Mouse (Mus musculus) neutrophil, adult 83 days (primary cell): ENCODE results near the gene Ppih. TPM values are rescaled to one million over a fixed set of nuclear protein-coding genes. Genes with fewer than 3 reads are reported as not detected.

Experiments
- total RNA-seq, 2 experiments: library from RNA; stranded (reverse); gene quantifications; one replicate each; pipeline ENCODE4 v1.2.4; 2023

Gene Ppih
- total RNA-seq: 10 to 100 TPM; 18.9 to 23.9 TPM

DNA sequence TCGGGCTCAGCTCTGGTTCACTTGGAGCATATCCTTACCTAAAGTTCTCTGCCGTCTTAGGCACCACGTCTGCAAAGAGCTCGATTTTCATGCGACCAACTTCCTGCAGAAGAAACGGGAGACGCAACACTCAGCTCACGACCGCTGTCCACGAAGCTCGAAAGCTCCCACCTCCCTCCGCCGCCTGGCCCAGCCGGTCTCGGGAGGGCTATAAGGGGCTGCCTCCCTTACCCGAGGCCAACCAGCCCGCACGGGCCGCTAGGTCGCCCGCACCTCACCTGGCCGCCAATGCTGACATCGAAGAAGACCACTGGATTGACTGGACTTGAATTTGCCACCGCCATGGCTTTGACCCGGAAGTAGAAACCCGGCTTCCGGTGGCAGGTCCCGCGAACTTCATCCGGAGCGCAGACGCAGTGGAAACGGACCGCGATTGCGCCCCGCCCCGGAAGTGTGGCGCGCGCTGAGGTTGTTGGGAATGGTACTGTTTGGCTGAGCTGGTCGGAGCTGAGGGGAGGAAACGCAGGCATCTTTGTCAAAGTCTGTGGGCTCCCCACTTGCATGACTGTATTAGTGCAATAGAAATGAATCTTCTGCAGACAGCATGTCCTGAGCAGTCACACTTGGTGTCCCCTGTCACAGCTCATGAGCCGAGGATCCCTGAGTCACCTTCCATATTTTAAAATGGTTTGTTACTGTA lies at the start of gene Ppih:
TSS of gene Ppih (minus strand) at position 416 of the 700 bp plus-strand sequence.

DNA sequence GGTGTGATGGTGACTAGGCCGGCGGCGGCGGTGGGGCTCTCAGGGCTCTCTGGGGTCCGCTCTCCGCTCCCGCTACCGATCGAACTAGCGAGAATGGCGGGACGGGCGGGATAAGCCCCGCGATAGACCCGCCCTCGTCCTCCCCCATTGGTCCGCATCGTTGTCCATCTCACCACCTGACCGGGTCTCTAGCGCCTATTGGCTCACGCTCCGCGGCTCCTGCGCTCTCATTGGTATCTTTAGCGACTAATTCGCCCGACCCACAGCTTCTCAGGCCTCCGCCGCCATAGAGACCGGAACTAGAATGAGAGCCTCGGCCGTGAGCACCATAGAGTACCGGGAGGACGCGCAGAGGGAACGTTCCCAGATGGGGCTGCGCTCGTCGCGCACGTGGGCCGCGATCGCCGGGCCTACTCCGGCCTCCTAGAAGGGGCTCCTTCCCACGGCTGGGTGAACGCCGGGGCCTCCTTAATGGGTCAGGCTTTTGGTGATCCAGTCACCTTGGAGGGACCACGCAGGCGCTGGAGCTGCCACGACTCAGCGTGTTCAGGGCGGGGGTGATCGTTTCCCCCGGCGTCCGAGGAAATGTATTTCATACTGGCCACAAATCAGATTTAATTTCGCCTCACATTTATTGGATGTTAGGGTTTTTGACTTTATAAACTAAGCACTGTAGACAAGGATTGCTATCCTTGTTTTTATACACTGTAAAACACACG lies 25.8 kb downstream of the Ppih start, which contains the start of gene Ybx1:
TSS of gene Ybx1 (minus strand) at position 190 of the 719 bp plus-strand sequence.

DNA sequence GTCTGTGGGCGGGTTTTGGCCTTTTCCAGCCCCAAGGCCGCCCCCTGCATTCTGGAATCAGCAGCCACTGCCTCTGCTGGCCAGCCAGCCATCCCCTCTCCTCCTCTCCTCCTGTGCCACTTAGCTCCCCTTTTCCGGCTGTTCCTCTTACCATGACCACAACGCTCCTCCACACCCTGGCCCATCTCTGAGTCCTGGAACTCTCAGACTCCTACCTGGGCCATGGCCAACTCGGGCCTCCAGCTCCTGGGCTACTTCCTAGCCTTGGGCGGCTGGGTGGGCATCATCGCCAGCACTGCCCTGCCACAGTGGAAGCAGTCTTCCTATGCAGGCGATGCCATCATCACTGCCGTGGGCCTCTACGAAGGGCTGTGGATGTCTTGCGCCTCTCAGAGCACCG lies 65.0 kb downstream of the Ppih start, which contains the start of gene Cldn19:
TSS of gene Cldn19 (plus strand) at position 64 of the 400 bp plus-strand sequence.

Other genes with a start within 250 kb of the Ppih start
- 10 to 100 TPM; 16.5 to 24.6 TPM for gene Slc2a1, start 211.8 kb downstream of the Ppih start, total RNA-seq
- 1 to 10 TPM; 4.3 to 6.2 TPM for gene Zfp691, start 146.4 kb downstream of the Ppih start, total RNA-seq
- 10 to 100 TPM; 37.8 to 65.9 TPM for gene Ermap, start 130.5 kb downstream of the Ppih start, total RNA-seq
- 10 to 100 TPM; 11.6 to 17.7 TPM for gene Svbp, start 125.2 kb downstream of the Ppih start, total RNA-seq
- gene Tmem269, start 102.3 kb downstream of the Ppih start, total RNA-seq: not detected
- 1 to 10 TPM; 4.4 to 4.9 TPM for gene AU022252, start 87.8 kb downstream of the Ppih start, total RNA-seq
- 1 to 10 TPM; 3.4 to 4.8 TPM for gene P3h1, start 87.6 kb downstream of the Ppih start, total RNA-seq
- not detected for gene Cldn19, start 65.1 kb downstream of the Ppih start, total RNA-seq
- gene Ybx1, start 25.9 kb downstream of the Ppih start, total RNA-seq: 100 to 1,000 TPM; 321 to 325 TPM
- not detected for gene Ccdc30, start 95.0 kb upstream of the Ppih start, total RNA-seq
- 1 to 10 TPM; 1.7 to 1.8 TPM for gene Ppcs, start 101.9 kb upstream of the Ppih start, total RNA-seq
- gene Zmynd12, start 102.3 kb upstream of the Ppih start, total RNA-seq: not detected
- gene Rimkla, start 172.1 kb upstream of the Ppih start, total RNA-seq: not detected
- 10 to 100 TPM; 24.4 to 30.4 TPM for gene Foxj3, start 216.5 kb upstream of the Ppih start, total RNA-seq
- 1 to 10 TPM in 1 of 2 experiments, under 1 TPM in 1; 0.79 to 2.3 TPM for gene Frg2f1, start 219.0 kb upstream of the Ppih start, total RNA-seq